Mouse (Mus musculus): ENCODE measurements around the gene Mrpl44. TPM values are rescaled to one million over a fixed set of nuclear protein-coding genes. Genes with fewer than 3 reads are reported as not detected.
A peak's percentile ranks its signal among the peaks of the same experiment; 100 is the strongest.

The Mrpl44 gene
- 32.6 TPM for polyA plus RNA-seq (2012; fragmentation: generic; extraction: Trizol)

GRCm38 (mm10) chr1:79775927-79776458, at the start of gene Mrpl44, which contains the start of gene Wdfy1:
Gene Mrpl44 (plus strand): TSS chr1:79776018.
Gene Wdfy1 (minus strand): TSS chr1:79776143.
- peak within 1 kb of the TSS; percentile 74 for H3ac ChIP-seq (ENCODE audit: control insufficient read depth, insufficient read length)
- H3K79me2 ChIP-seq (ENCODE audit: control insufficient read depth, insufficient read depth), result peaks cover 13% of the 10 kb centered on the region
- H3K27me3 ChIP-seq (ENCODE audit: control insufficient read depth, insufficient read depth, insufficient read length), result no peaks in the 10 kb centered on the region
- peaks cover 16% of the 10 kb centered on the region for H3K36me3 ChIP-seq (ENCODE audit: control insufficient read depth, insufficient read depth)
- H3K4me2 ChIP-seq (ENCODE audit: low read depth), result peak within 1 kb of the TSS; percentile 69
- H3K4me3 ChIP-seq, result peak within 1 kb of the TSS; percentile 43
- TF ChIP-seq REST (IDR thresholded peaks at IDR 0.05; ENCODE audit: insufficient read depth, insufficient read length) (no peak), E2F4 (IDR thresholded peaks at IDR 0.05; ENCODE audit: insufficient read depth) (peak; percentile 18), POLR2A (IDR thresholded peaks at IDR 0.05; ENCODE audit: insufficient read length, low read depth) (peak; percentile 65), SRF (IDR thresholded peaks at IDR 0.05; ENCODE audit: control insufficient read depth, insufficient read length, low read depth) (peak; percentile 73), MYOG (IDR thresholded peaks at IDR 0.05; ENCODE audit: control insufficient read depth in 1 of 3, insufficient read depth in 1 of 3, insufficient read length in 2 of 3, low read depth in 2 of 3) (peak in 1 of 3 experiments; percentile 48), POLR2AphosphoS2 (IDR thresholded peaks at IDR 0.05; ENCODE audit: insufficient read length, low read depth) (peak; percentile 42), MAX (IDR thresholded peaks at IDR 0.05; ENCODE audit: low read depth) (peak; percentile 62), TCF12 (IDR thresholded peaks at IDR 0.05; ENCODE audit: insufficient read depth, poor library complexity, severe bottlenecking) (no peak)

GRCm38 (mm10) chr1:79734794-79735193, 41.0 kb upstream of the Mrpl44 start:
- Histone ChIP-seq H3K4me2 (ENCODE audit: low read depth) (no peak overlapping the region), H3K4me3 (no peak overlapping the region), H3K36me3 (ENCODE audit: control insufficient read depth, insufficient read depth) (no peaks in the 10 kb centered on the region), H3K27me3 (ENCODE audit: control insufficient read depth, insufficient read depth, insufficient read length) (no peaks in the 10 kb centered on the region), H3K79me2 (ENCODE audit: control insufficient read depth, insufficient read depth) (peaks cover 7% of the 10 kb centered on the region), H3ac (ENCODE audit: control insufficient read depth, insufficient read length) (no peak overlapping the region)
- TF ChIP-seq REST (IDR thresholded peaks at IDR 0.05; ENCODE audit: insufficient read depth, insufficient read length) (no peak), MAX (IDR thresholded peaks at IDR 0.05; ENCODE audit: low read depth) (no peak), MYOD1 (IDR thresholded peaks at IDR 0.05; ENCODE audit: control insufficient read depth in 1 of 3, insufficient read length in 2 of 3, low read depth in 2 of 3) (no peak), TCF12 (IDR thresholded peaks at IDR 0.05; ENCODE audit: insufficient read depth, poor library complexity, severe bottlenecking) (no peak), MYOG (IDR thresholded peaks at IDR 0.05; ENCODE audit: control insufficient read depth in 1 of 3, insufficient read depth in 1 of 3, insufficient read length in 2 of 3, low read depth in 2 of 3) (no peak), CEBPB (IDR thresholded peaks at IDR 0.05; ENCODE audit: insufficient read depth, poor library complexity, severe bottlenecking) (no peak), POLR2A (IDR thresholded peaks at IDR 0.05; ENCODE audit: insufficient read length, low read depth) (no peak), E2F4 (IDR thresholded peaks at IDR 0.05; ENCODE audit: insufficient read depth) (no peak), SRF (IDR thresholded peaks at IDR 0.05; ENCODE audit: control insufficient read depth, insufficient read length, low read depth) (no peak), POLR2AphosphoS2 (IDR thresholded peaks at IDR 0.05; ENCODE audit: insufficient read length, low read depth) (no peak), TCF3 (IDR thresholded peaks at IDR 0.05; ENCODE audit: insufficient read length, low read depth) (no peak)

GRCm38 (mm10) chr1:79736408-79736807, 39.4 kb upstream of the Mrpl44 start:
- no peak overlapping the region for H3K4me3 ChIP-seq
- no peak overlapping the region for H3K4me2 ChIP-seq (ENCODE audit: low read depth)
- no peak for TF ChIP-seq TCF12 (IDR thresholded peaks at IDR 0.05; ENCODE audit: insufficient read depth, poor library complexity, severe bottlenecking)
- no peak for TF ChIP-seq POLR2A (IDR thresholded peaks at IDR 0.05; ENCODE audit: insufficient read length, low read depth)
- no peak for TF ChIP-seq SRF (IDR thresholded peaks at IDR 0.05; ENCODE audit: control insufficient read depth, insufficient read length, low read depth)
- TF ChIP-seq REST (IDR thresholded peaks at IDR 0.05; ENCODE audit: insufficient read depth, insufficient read length), result no peak
- no peak for TF ChIP-seq TCF3 (IDR thresholded peaks at IDR 0.05; ENCODE audit: insufficient read length, low read depth)
- no peak for TF ChIP-seq MYOG (IDR thresholded peaks at IDR 0.05; ENCODE audit: control insufficient read depth in 1 of 3, insufficient read depth in 1 of 3, insufficient read length in 2 of 3, low read depth in 2 of 3)
- TF ChIP-seq POLR2AphosphoS2 (IDR thresholded peaks at IDR 0.05; ENCODE audit: insufficient read length, low read depth), result no peak
- TF ChIP-seq CEBPB (IDR thresholded peaks at IDR 0.05; ENCODE audit: insufficient read depth, poor library complexity, severe bottlenecking), result no peak
- TF ChIP-seq MAX (IDR thresholded peaks at IDR 0.05; ENCODE audit: low read depth), result no peak
- no peak for TF ChIP-seq E2F4 (IDR thresholded peaks at IDR 0.05; ENCODE audit: insufficient read depth)
- TF ChIP-seq USF1 (IDR thresholded peaks at IDR 0.05; ENCODE audit: low read depth), result no peak
- no peak for TF ChIP-seq MYOD1 (IDR thresholded peaks at IDR 0.05; ENCODE audit: control insufficient read depth in 1 of 3, insufficient read length in 2 of 3, low read depth in 2 of 3)
- no peaks in the 10 kb centered on the region for H3K36me3 ChIP-seq (ENCODE audit: control insufficient read depth, insufficient read depth)
- H3ac ChIP-seq (ENCODE audit: control insufficient read depth, insufficient read length), result no peak overlapping the region
- no peaks in the 10 kb centered on the region for H3K27me3 ChIP-seq (ENCODE audit: control insufficient read depth, insufficient read depth, insufficient read length)
- peaks cover 16% of the 10 kb centered on the region for H3K79me2 ChIP-seq (ENCODE audit: control insufficient read depth, insufficient read depth)

- no peak for TF ChIP-seq TCF12 (IDR thresholded peaks at IDR 0.05; ENCODE audit: insufficient read depth, poor library complexity, severe bottlenecking)
- peak; percentile 59; the same call in 1 of the 2 replicates for TF ChIP-seq CEBPB (IDR thresholded peaks at IDR 0.05; ENCODE audit: insufficient read depth, poor library complexity, severe bottlenecking)
- Histone ChIP-seq H3K79me2 (ENCODE audit: control insufficient read depth, insufficient read depth) (peaks cover 31% of the 10 kb centered on the region), H3ac (ENCODE audit: control insufficient read depth, insufficient read length) (no peak overlapping the region), H3K27me3 (ENCODE audit: control insufficient read depth, insufficient read depth, insufficient read length) (no peaks in the 10 kb centered on the region), H3K36me3 (ENCODE audit: control insufficient read depth, insufficient read depth) (no peaks in the 10 kb centered on the region), H3K4me2 (ENCODE audit: low read depth) (no peak overlapping the region), H3K4me3 (no peak overlapping the region)
Observed at GRCm38 (mm10) chr1:79739726-79740125, 36.1 kb upstream of the Mrpl44 start.

GRCm38 (mm10) chr1:79741002-79741401, 34.8 kb upstream of the Mrpl44 start:
- TF ChIP-seq E2F4 (IDR thresholded peaks at IDR 0.05; ENCODE audit: insufficient read depth) (no peak), POLR2A (IDR thresholded peaks at IDR 0.05; ENCODE audit: insufficient read length, low read depth) (no peak), MYOD1 (IDR thresholded peaks at IDR 0.05; ENCODE audit: control insufficient read depth in 1 of 3, insufficient read length in 2 of 3, low read depth in 2 of 3) (no peak), USF1 (IDR thresholded peaks at IDR 0.05; ENCODE audit: low read depth) (no peak), POLR2AphosphoS2 (IDR thresholded peaks at IDR 0.05; ENCODE audit: insufficient read length, low read depth) (no peak), MAX (IDR thresholded peaks at IDR 0.05; ENCODE audit: low read depth) (no peak), REST (IDR thresholded peaks at IDR 0.05; ENCODE audit: insufficient read depth, insufficient read length) (no peak), SRF (IDR thresholded peaks at IDR 0.05; ENCODE audit: control insufficient read depth, insufficient read length, low read depth) (no peak), MYOG (IDR thresholded peaks at IDR 0.05; ENCODE audit: control insufficient read depth in 1 of 3, insufficient read depth in 1 of 3, insufficient read length in 2 of 3, low read depth in 2 of 3) (no peak), TCF12 (IDR thresholded peaks at IDR 0.05; ENCODE audit: insufficient read depth, poor library complexity, severe bottlenecking) (no peak), CEBPB (IDR thresholded peaks at IDR 0.05; ENCODE audit: insufficient read depth, poor library complexity, severe bottlenecking) (no peak)
- Histone ChIP-seq H3ac (ENCODE audit: control insufficient read depth, insufficient read length) (no peak overlapping the region), H3K4me2 (ENCODE audit: low read depth) (no peak overlapping the region), H3K79me2 (ENCODE audit: control insufficient read depth, insufficient read depth) (peaks cover 31% of the 10 kb centered on the region), H3K36me3 (ENCODE audit: control insufficient read depth, insufficient read depth) (no peaks in the 10 kb centered on the region), H3K4me3 (no peak overlapping the region), H3K27me3 (ENCODE audit: control insufficient read depth, insufficient read depth, insufficient read length) (no peaks in the 10 kb centered on the region)

Measured in myocyte (in vitro differentiated cells).